Mouse (Mus musculus) CH12.LX (cell line): ENCODE measurements around the gene Cmtm7. TPM values are rescaled to one million over a fixed set of nuclear protein-coding genes. Genes with fewer than 3 reads are reported as not detected.
A peak's percentile ranks its signal among the peaks of the same experiment; 100 is the strongest.

Source experiments
- DNase-seq: peaks from one replicate; pipeline ENCODE4 v3.0.0-alpha.2; 2013; ENCODE audit errors: extremely low read depth
- H3K27ac ChIP-seq: 2 replicates; pipeline ENCODE4 v1.5.1; 2012; ENCODE audit warnings: low read depth, mild to moderate bottlenecking, control low read depth, moderate library complexity; ENCODE audit not compliant: insufficient read depth
- H3K27me3 ChIP-seq: replicated peaks from 2 replicates; pipeline ENCODE3; 2012; ENCODE audit warnings: inconsistent platforms
- H3K36me3 ChIP-seq, 2 experiments: replicated peaks in 1 of 2; 2 replicates each; pipeline versions ENCODE3 to v1.6.1; 2012; ENCODE audit warnings: inconsistent platforms in 1 of 2, low read length in 1 of 2, mild to moderate bottlenecking in 1 of 2, mixed read lengths in 1 of 2, moderate library complexity in 1 of 2; ENCODE audit not compliant: control insufficient read depth in 1 of 2, insufficient read depth in 1 of 2
- H3K4me1 ChIP-seq, 2 experiments: 2 replicates each; pipeline ENCODE4 v1.6.1; 2012; ENCODE audit warnings: inconsistent platforms in 1 of 2, moderate library complexity in 1 of 2; ENCODE audit not compliant: insufficient read depth in 2 of 2, control insufficient read depth in 1 of 2
- H3K4me2 ChIP-seq: 2 replicates; pipeline ENCODE4 v1.6.1; 2012; ENCODE audit warnings: low read depth, mild to moderate bottlenecking, control low read depth; ENCODE audit not compliant: poor library complexity, insufficient read depth, severe bottlenecking
- H3K4me3 ChIP-seq, 3 experiments: fragments of 150-350 bp in 1 of 3; sonication (generic) in 1 of 3; replicated peaks in 1 of 3; 2 replicates each; pipeline versions ENCODE3 to v1.5.1; 2011 to 2012; ENCODE audit warnings: low read depth in 2 of 3, low read length in 2 of 3, mild to moderate bottlenecking in 2 of 3, moderate library complexity in 2 of 3, control low read depth in 1 of 3, improper control_type of control experiment in 1 of 3, inconsistent platforms in 1 of 3, mixed read lengths in 1 of 3; ENCODE audit not compliant: poor library complexity in 1 of 3
- H3K79me2 ChIP-seq: replicated peaks from 2 replicates; pipeline ENCODE4 v1.6.1; 2012; ENCODE audit warnings: mild to moderate bottlenecking, moderate library complexity; ENCODE audit not compliant: control insufficient read depth, poor library complexity, insufficient read depth, severe bottlenecking; ENCODE audit errors: extremely low read depth
- H3K9ac ChIP-seq: 2 replicates; pipeline ENCODE4 v1.6.1; 2012; ENCODE audit warnings: low read depth, mild to moderate bottlenecking, control low read depth, moderate library complexity; ENCODE audit not compliant: insufficient read depth
- H3K9me3 ChIP-seq: replicated peaks from 2 replicates; pipeline ENCODE3; 2012; ENCODE audit warnings: low read length, inconsistent platforms, mixed read lengths
- BHLHE40 ChIP-seq: IDR thresholded peaks from 2 replicates; pipeline ENCODE4 v1.6.1; 2011; ENCODE audit warnings: mild to moderate bottlenecking, low read depth, low read length, improper control_type of control experiment
- CTCF ChIP-seq, 2 experiments: IDR thresholded peaks in 1 of 2; conservative IDR thresholded peaks in 1 of 2; 2 replicates each; pipeline ENCODE4 v1.5.1; 2011 to 2012; ENCODE audit warnings: low read depth in 2 of 2, low read length in 2 of 2, improper control_type of control experiment in 1 of 2, inconsistent platforms in 1 of 2, mild to moderate bottlenecking in 1 of 2, moderate library complexity in 1 of 2
- EP300 ChIP-seq: IDR thresholded peaks from 2 replicates; pipeline ENCODE4 v1.6.1; 2011; ENCODE audit warnings: low read length, improper control_type of control experiment
- HCFC1 ChIP-seq: IDR thresholded peaks from 2 replicates; pipeline ENCODE4 v1.6.1; 2012; ENCODE audit warnings: low read depth, mild to moderate bottlenecking, inconsistent platforms, low read length, improper control_type of control experiment
- IRF4 ChIP-seq: IDR thresholded peaks from 2 replicates; pipeline ENCODE4 v1.6.1; 2014; ENCODE audit warnings: low read depth, mild to moderate bottlenecking, inconsistent platforms, low read length, improper control_type of control experiment
- MAFK ChIP-seq: IDR thresholded peaks from 2 replicates; pipeline ENCODE4 v1.6.1; 2011; ENCODE audit warnings: low read length, improper control_type of control experiment; ENCODE audit not compliant: insufficient replicate concordance
- MAX ChIP-seq: IDR thresholded peaks from 2 replicates; pipeline ENCODE4 v1.6.1; 2011; ENCODE audit warnings: low read length, improper control_type of control experiment
- MYC ChIP-seq: IDR thresholded peaks from 2 replicates; pipeline ENCODE4 v1.6.1; 2011; ENCODE audit warnings: low read depth, mild to moderate bottlenecking, improper control_type of control experiment, low read length
- NELFE ChIP-seq: IDR thresholded peaks from 2 replicates; pipeline ENCODE4 v1.6.1; 2011; ENCODE audit warnings: low read depth, low read length, improper control_type of control experiment
- POLR2A ChIP-seq: IDR thresholded peaks from 2 replicates; pipeline ENCODE4 v1.6.1; 2011; ENCODE audit warnings: low read depth, mild to moderate bottlenecking, improper control_type of control experiment, low read length
- POLR2AphosphoS2 ChIP-seq: IDR thresholded peaks from 2 replicates; pipeline ENCODE4 v1.6.1; 2011; ENCODE audit warnings: low read depth, low read length, improper control_type of control experiment
- RAD21 ChIP-seq: IDR thresholded peaks from 2 replicates; pipeline ENCODE4 v1.6.1; 2011; ENCODE audit warnings: low read depth, mild to moderate bottlenecking, low read length, improper control_type of control experiment, moderate library complexity
- RCOR1 ChIP-seq: conservative IDR thresholded peaks from 2 replicates; pipeline ENCODE4 v1.6.1; 2012; ENCODE audit warnings: low read depth, mild to moderate bottlenecking, inconsistent platforms, low read length, improper control_type of control experiment
- SMC3 ChIP-seq: IDR thresholded peaks from 2 replicates; pipeline ENCODE4 v1.6.1; 2011; ENCODE audit warnings: low read depth, low read length, improper control_type of control experiment
- TCF12 ChIP-seq: IDR thresholded peaks from 2 replicates; pipeline ENCODE4 v1.6.1; 2014; ENCODE audit warnings: low read depth, mild to moderate bottlenecking, inconsistent platforms, low read length, improper control_type of control experiment
- UBTF ChIP-seq: IDR thresholded peaks from 2 replicates; pipeline ENCODE4 v1.6.1; 2012; ENCODE audit warnings: low read depth, mild to moderate bottlenecking, inconsistent platforms, low read length, improper control_type of control experiment, moderate library complexity
- USF1 ChIP-seq: IDR thresholded peaks from 2 replicates; pipeline ENCODE4 v1.6.1; 2014; ENCODE audit warnings: low read depth, mild to moderate bottlenecking, inconsistent platforms, low read length, improper control_type of control experiment
- USF2 ChIP-seq: conservative IDR thresholded peaks from 2 replicates; pipeline ENCODE4 v1.6.1; 2011; ENCODE audit warnings: low read depth, low read length, improper control_type of control experiment
- ZC3H11A ChIP-seq: IDR thresholded peaks from 2 replicates; pipeline ENCODE4 v1.6.1; 2012; ENCODE audit warnings: low read depth, mild to moderate bottlenecking, inconsistent platforms, low read length, improper control_type of control experiment
- ZNF384 ChIP-seq: IDR thresholded peaks from 2 replicates; pipeline ENCODE4 v1.6.1; 2012; ENCODE audit warnings: low read depth, low read length, improper control_type of control experiment, inconsistent platforms
- dilution Hi-C: fragments of 300-500 bp; cut with MboI; formaldehyde crosslinking; loops from 2 replicates; pipeline ENCODE4 v1.14.3; 2020; ENCODE audit warnings: low sequenced_read_pairs; ENCODE audit not compliant: extremely low pct_unique_long_range_greater_than_20kb, extremely low pct_ligation_motif_present
- in situ Hi-C: fragments of 300-500 bp; cut with MboI; formaldehyde crosslinking; loops from 3 replicates; pipeline ENCODE4 v1.14.3; 2019; ENCODE audit warnings: low sequenced_read_pairs, low pct_ligation_motif_present, low pct_unique_long_range_greater_than_20kb, mixed read lengths
- polyA plus RNA-seq: library from polyadenylated mRNA; unstranded; fragments of >175 nt; gene quantifications from 2 replicates; pipeline ENCODE4 v1.2.1, GENCODE M21; 2012; ENCODE audit warnings: low read depth; ENCODE audit not compliant: insufficient read length
- total RNA-seq, 2 experiments: library from RNA; depleted of rRNA; stranded (reverse); fragments of 300-350 nt in 1 of 2; fragments of >200 nt in 1 of 2; gene quantifications; 2 replicates each; pipeline ENCODE4 v1.2.3; 2012 to 2014

Gene Cmtm7
- total and polyA plus RNA-seq, 3 experiments = 45.5 to 80.8 (median 46.0) TPM

- TF ChIP-seq SMC3 (peak; percentile 67), CTCF (conservative IDR thresholded peaks at IDR 0.05 in 1 of 2, IDR thresholded peaks at IDR 0.05 in 1 of 2; ENCODE audit: low read depth in 2 of 2, low read length in 2 of 2) (peak; percentile 45 to 95; a peak in 3 of 4 replicates), RAD21 (peak; percentile 45), USF1 (no peak)
- no peaks in the 10 kb centered on the region for H3K9me3 ChIP-seq
- no peaks in the 10 kb centered on the region for H3K4me1 ChIP-seq
- H3K4me2 ChIP-seq = no peak overlapping the region
- no peak overlapping the region for H3K27ac ChIP-seq
- H3K4me3 ChIP-seq = no peak overlapping the region
- no peaks in the 10 kb centered on the region for H3K27me3 ChIP-seq
- in situ Hi-C loops (no loop called here), dilution Hi-C loops (no loop called here)
- H3K79me2 ChIP-seq = no peaks in the 10 kb centered on the region
- peak; percentile 66 for DNase-seq
- H3K9ac ChIP-seq = no peak overlapping the region
- H3K36me3 ChIP-seq = peaks cover 51 to 87% of the 10 kb centered on the region in 2 experiments
Measured at GRCm38 (mm10) chr9:114710345-114710744, 71.3 kb downstream of the Cmtm7 start.

- no peak overlapping the region for H3K9ac ChIP-seq
- no peak for TF ChIP-seq EP300
- no peak for TF ChIP-seq BHLHE40
- TF ChIP-seq HCFC1 = no peak
- TF ChIP-seq MAFK = no peak
- TF ChIP-seq TCF12 = no peak
- no peak for TF ChIP-seq CTCF (conservative IDR thresholded peaks at IDR 0.05 in 1 of 2, IDR thresholded peaks at IDR 0.05 in 1 of 2; ENCODE audit: low read depth in 2 of 2, low read length in 2 of 2)
- TF ChIP-seq IRF4 = no peak
- TF ChIP-seq MYC = no peak
- no peak for TF ChIP-seq POLR2AphosphoS2
- TF ChIP-seq NELFE = no peak
- TF ChIP-seq UBTF = no peak
- TF ChIP-seq MAX = no peak
- no peak for TF ChIP-seq RCOR1
- TF ChIP-seq POLR2A = no peak
- no peak for TF ChIP-seq USF2
- no peak for TF ChIP-seq ZC3H11A
- TF ChIP-seq ZNF384 = no peak
- H3K36me3 ChIP-seq = peaks cover 36 to 81% of the 10 kb centered on the region in 2 experiments
- in situ Hi-C loops = no loop called here
- no peak for DNase-seq
- H3K4me3 ChIP-seq = no peak overlapping the region
- H3K4me1 ChIP-seq = no peaks in the 10 kb centered on the region
- H3K4me2 ChIP-seq = no peak overlapping the region
- dilution Hi-C loops = no loop called here
- H3K27ac ChIP-seq = no peak overlapping the region
- H3K9me3 ChIP-seq = no peaks in the 10 kb centered on the region
- peaks cover 6% of the 10 kb centered on the region; the same call in 1 of the 2 replicates for H3K79me2 ChIP-seq
- H3K27me3 ChIP-seq = no peaks in the 10 kb centered on the region
Measured at GRCm38 (mm10) chr9:114707805-114708204, 73.9 kb downstream of the Cmtm7 start.

Other genes with a start within 250 kb of the Cmtm7 start
- under 0.01 and 0.04 TPM in 2 replicates for gene Trim71, start 217.5 kb downstream of the Cmtm7 start, total RNA-seq (2012; rRNA removed)
- gene Trim71, start 217.5 kb downstream of the Cmtm7 start, total RNA-seq (2014; rRNA removed) = not detected in 2 replicates
- gene Trim71, start 217.5 kb downstream of the Cmtm7 start, polyA plus RNA-seq = 0.03 TPM in 1 of 2 replicates, not detected in the other
- gene Cnot10, start 141.7 kb downstream of the Cmtm7 start, total RNA-seq (2012; rRNA removed) = 49.4 and 53.5 TPM in 2 replicates
- gene Cnot10, start 141.7 kb downstream of the Cmtm7 start, total RNA-seq (2014; rRNA removed) = 67.8 and 75.3 TPM in 2 replicates
- gene Cnot10, start 141.7 kb downstream of the Cmtm7 start, polyA plus RNA-seq = 58.3 and 61.4 TPM in 2 replicates
- 36.3 and 43.6 TPM in 2 replicates for gene Dync1li1, start 93.1 kb downstream of the Cmtm7 start, total RNA-seq (2012; rRNA removed)
- gene Dync1li1, start 93.1 kb downstream of the Cmtm7 start, total RNA-seq (2014; rRNA removed) = 57.0 and 63.5 TPM in 2 replicates
- 38.1 and 39.0 TPM in 2 replicates for gene Dync1li1, start 93.1 kb downstream of the Cmtm7 start, polyA plus RNA-seq
- gene Cmtm6, start 50.7 kb downstream of the Cmtm7 start, total RNA-seq (2012; rRNA removed) = 30.1 and 31.9 TPM in 2 replicates
- 39.2 and 39.5 TPM in 2 replicates for gene Cmtm6, start 50.7 kb downstream of the Cmtm7 start, total RNA-seq (2014; rRNA removed)
- gene Cmtm6, start 50.7 kb downstream of the Cmtm7 start, polyA plus RNA-seq = 38.0 and 38.5 TPM in 2 replicates
- 1.8 and 2.7 TPM in 2 replicates for gene Cmtm8, start 62.3 kb upstream of the Cmtm7 start, total RNA-seq (2012; rRNA removed)
- gene Cmtm8, start 62.3 kb upstream of the Cmtm7 start, total RNA-seq (2014; rRNA removed) = 1.4 and 1.6 TPM in 2 replicates
- 4.1 and 4.4 TPM in 2 replicates for gene Cmtm8, start 62.3 kb upstream of the Cmtm7 start, polyA plus RNA-seq
- 4.6 and 5.2 TPM in 2 replicates for gene Gpd1l, start 152.1 kb upstream of the Cmtm7 start, total RNA-seq (2012; rRNA removed)
- 7.1 and 7.4 TPM in 2 replicates for gene Gpd1l, start 152.1 kb upstream of the Cmtm7 start, total RNA-seq (2014; rRNA removed)
- gene Gpd1l, start 152.1 kb upstream of the Cmtm7 start, polyA plus RNA-seq = 5.8 and 5.9 TPM in 2 replicates
- not detected in 2 replicates for gene Osbpl10, start 196.7 kb upstream of the Cmtm7 start, total RNA-seq (2012; rRNA removed)
- gene Osbpl10, start 196.7 kb upstream of the Cmtm7 start, total RNA-seq (2014; rRNA removed) = not detected in 2 replicates
- 0.19 TPM in 1 of 2 replicates, not detected in the other for gene Osbpl10, start 196.7 kb upstream of the Cmtm7 start, polyA plus RNA-seq
- gene Rps27rt, start 200.9 kb upstream of the Cmtm7 start, total RNA-seq (2012; rRNA removed) = 132 and 180 TPM in 2 replicates
- gene Rps27rt, start 200.9 kb upstream of the Cmtm7 start, total RNA-seq (2014; rRNA removed) = 418 and 455 TPM in 2 replicates
- gene Rps27rt, start 200.9 kb upstream of the Cmtm7 start, polyA plus RNA-seq = 107 and 121 TPM in 2 replicates